Comparison of ENCODE assay signal across 8 mouse cellular contexts in genomic region chr13:62015424-62016167, GRCm38 (mm10).
DNase-seq lines count a peak whose midpoint lies in the region; ATAC-seq lines count a peak whose summit lies in the region.
"Not testable (repeated sequence)": the region's sequence is repeated elsewhere in the genome, so short reads cannot be mapped to it uniquely, and the experiment has no call there.

No protein-coding gene starts in this region.

- peak; percentile 97 for ATAC-seq in common myeloid progenitor, adult 5-6 weeks (replicated peaks; ENCODE audit: low read depth, poor library complexity, severe bottlenecking)
- ATAC-seq in hindbrain, embryonic 15.5 days (ENCODE audit: low FRiP score, low read depth) = peak; percentile 94
- peak; percentile 87 for ATAC-seq in lung, embryonic 16.5 days (ENCODE audit: low read depth)

- WGBS in hindbrain, embryonic 15.5 days = 3% methylated on average over 22 of the region's 22 CpGs
- WGBS in lung, embryonic 16.5 days = under 1% methylated on average over 22 of the region's 22 CpGs

- DNase-seq in ZHBTc4 (ENCODE audit: low read depth, low spot score) = peak; percentile 78
- peak; percentile 11 to 14 for DNase-seq in frontal cortex, postnatal 36 days (ENCODE audit: low spot score in 2 of 2)
- DNase-seq in layer of hippocampus, postnatal 14 days (ENCODE audit: low spot score in 2 of 2) = peak; percentile 16 to 39
- DNase-seq in ovary, adult 18-20 months (ENCODE audit: low spot score) = peak; percentile 8
- peak; percentile 35 for DNase-seq in thymus, postnatal 14 days

- H3K4me2 ChIP-seq in hindbrain, embryonic 15.5 days = peak overlapping the region; percentile 70
- peak overlapping the region; percentile 56 for H3K4me2 ChIP-seq in lung, embryonic 16.5 days (ENCODE audit: low read depth, low read length)

- peak overlapping the region; percentile 72 for H3K9ac ChIP-seq in hindbrain, embryonic 15.5 days
- H3K9ac ChIP-seq in lung, embryonic 16.5 days (ENCODE audit: low read length) = peak overlapping the region; percentile 81

- H3K9me3 ChIP-seq in hindbrain, embryonic 15.5 days; lung, embryonic 16.5 days (ENCODE audit: control insufficient read depth, low read length): not testable (repeated sequence)

- peak overlapping the region; percentile 74 for H3K4me3 ChIP-seq in hindbrain, embryonic 15.5 days
- peak overlapping the region; percentile 74 for H3K4me3 ChIP-seq in lung, embryonic 16.5 days (ENCODE audit: low read length)

- H3K27ac ChIP-seq in hindbrain, embryonic 15.5 days (replicated peaks) = peak overlapping the region; percentile 84
- H3K27ac ChIP-seq in lung, embryonic 16.5 days (ENCODE audit: low read length) = peak overlapping the region; percentile 73

- H3K4me1 ChIP-seq in hindbrain, embryonic 15.5 days (replicated peaks); lung, embryonic 16.5 days (replicated peaks; ENCODE audit: control insufficient read depth, insufficient read depth, low read length): not testable (repeated sequence)

- H3K36me3 ChIP-seq in hindbrain, embryonic 15.5 days; lung, embryonic 16.5 days (ENCODE audit: control insufficient read depth, insufficient read depth, low read length): not testable (repeated sequence)

- not testable (repeated sequence) for H3K27me3 ChIP-seq in hindbrain, embryonic 15.5 days; lung, embryonic 16.5 days (ENCODE audit: control insufficient read depth, insufficient read depth, low read depth, low read length)

Comparison
In these comparisons a context has a peak if more than half of its experiments do, and no peak if none do; other contexts are left out.
1. Peak in every context shown above with its lines: DNase-seq, ATAC-seq, H3K4me3 ChIP-seq and H3K27ac ChIP-seq.
2. DNase-seq: peak in every context shown above with its lines; median percentile 78 in ZHBTc4; 35 in thymus, postnatal 14 days; 28 in layer of hippocampus, postnatal 14 days; 12 in frontal cortex, postnatal 36 days; 8 in ovary, adult 18-20 months.